Mouse (Mus musculus) heart, postnatal 0 days (tissue): ENCODE data around the gene Arhgef25.

Source experiments
- CTCF ChIP-seq: IDR thresholded peaks from 2 replicates; pipeline ENCODE4 v1.5.1; 2016; ENCODE audit warnings: antibody characterized with exemption, control low read depth, low read depth
- EP300 ChIP-seq: IDR thresholded peaks from 2 replicates; pipeline ENCODE4 v1.6.1; 2016; ENCODE audit warnings: antibody characterized with exemption, low read depth

GRCm38 (mm10) chr10:127225213-127225612, 35.3 kb upstream of the Arhgef25 start:
- no peak for TF ChIP-seq CTCF
- no peak for TF ChIP-seq EP300
